Mouse (Mus musculus): ENCODE data around the gene Cyp2b10. TPM values are rescaled to one million over a fixed set of nuclear protein-coding genes. Genes with fewer than 3 reads are reported as not detected.

The Cyp2b10 gene
- polyA plus RNA-seq, 1 experiment from 2014 or later = not detected

DNA sequence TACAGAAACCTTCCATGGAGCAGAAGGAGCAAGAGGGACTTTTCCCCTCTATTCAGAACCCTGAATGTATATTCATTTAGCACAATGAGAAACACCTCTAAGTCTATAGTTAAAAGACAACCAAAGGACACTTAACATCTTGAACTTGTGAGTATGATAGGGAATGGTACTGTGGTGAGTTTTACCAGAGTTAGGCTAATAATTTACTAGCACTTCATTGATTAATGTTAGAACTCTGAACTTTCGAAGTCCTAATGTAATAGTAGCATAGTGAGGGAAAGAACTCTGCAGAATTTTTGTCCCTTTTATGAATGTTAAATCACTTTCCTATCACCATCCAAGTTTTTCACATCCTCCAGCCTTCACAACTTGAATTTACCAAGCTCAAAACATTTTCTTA is 22.0 kb downstream of the Cyp2b10 start:
- WGBS = 91% methylated on average over 1 of the region's 1 CpGs
- H3K27me3 ChIP-seq (replicated peaks; ENCODE audit: low read depth, poor library complexity, severe bottlenecking) = no peaks in the 10 kb centered on the region
- no peaks in the 10 kb centered on the region for H3K9me3 ChIP-seq
- no peak overlapping the region for H3K4me3 ChIP-seq
- no peaks in the 10 kb centered on the region for H3K4me1 ChIP-seq
- no peak overlapping the region for H3K27ac ChIP-seq (replicated peaks)
- H3K36me3 ChIP-seq (replicated peaks) = no peaks in the 10 kb centered on the region
- DNase-seq (ENCODE audit: low spot score) = no peak

DNA sequence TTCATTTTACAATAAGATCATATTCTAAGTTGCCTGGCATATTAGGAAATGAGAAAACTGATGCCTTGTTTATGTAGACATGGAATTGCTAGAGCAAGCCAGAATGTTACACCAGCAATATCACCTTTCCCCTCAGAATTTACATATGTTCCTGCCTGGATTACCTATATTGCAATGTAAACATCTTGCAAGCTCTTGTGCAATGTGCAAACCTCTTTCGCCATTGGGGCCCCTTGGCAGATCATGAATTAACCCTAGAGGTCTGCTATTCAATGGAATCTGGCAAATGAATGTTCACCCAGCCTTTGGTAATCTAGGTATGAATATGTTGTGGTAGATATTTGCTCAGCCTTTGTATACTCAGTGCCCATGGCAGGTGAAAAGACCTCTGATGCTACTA is 47.9 kb downstream of the Cyp2b10 start:
- H3K4me3 ChIP-seq = no peak overlapping the region
- peaks cover 20% of the 10 kb centered on the region for H3K9me3 ChIP-seq
- H3K4me1 ChIP-seq = no peaks in the 10 kb centered on the region
- H3K27me3 ChIP-seq (replicated peaks; ENCODE audit: low read depth, poor library complexity, severe bottlenecking) = no peaks in the 10 kb centered on the region
- no peak overlapping the region for H3K27ac ChIP-seq (replicated peaks)
- WGBS = 87% methylated on average over 1 of the region's 1 CpGs
- no peaks in the 10 kb centered on the region for H3K36me3 ChIP-seq (replicated peaks)
- no peak for DNase-seq (ENCODE audit: low spot score)

Other genes with a start within 250 kb of the Cyp2b10 start
- 54.9 and 59.2 TPM in 2 replicates for gene Bckdha, start 238.6 kb upstream of the Cyp2b10 start, polyA plus RNA-seq (2016; fragmentation: Nextera tagmentation; extraction: Ambion mirVana)
- 93.5 and 101 TPM in 2 replicates for gene Exosc5, start 238.5 kb upstream of the Cyp2b10 start, polyA plus RNA-seq (2016; fragmentation: Nextera tagmentation; extraction: Ambion mirVana)
- 2.6 and 3.6 TPM in 2 replicates for gene Tmem91, start 222.5 kb upstream of the Cyp2b10 start, polyA plus RNA-seq (2016; fragmentation: Nextera tagmentation; extraction: Ambion mirVana)
- 33.5 and 34.1 TPM in 2 replicates for gene B9d2, start 216.8 kb upstream of the Cyp2b10 start, polyA plus RNA-seq (2016; fragmentation: Nextera tagmentation; extraction: Ambion mirVana)
- gene Tgfb1, start 210.6 kb upstream of the Cyp2b10 start, polyA plus RNA-seq (2016; fragmentation: Nextera tagmentation; extraction: Ambion mirVana) = 1.2 and 1.5 TPM in 2 replicates
- gene Ccdc97, start 178.5 kb upstream of the Cyp2b10 start, polyA plus RNA-seq (2016; fragmentation: Nextera tagmentation; extraction: Ambion mirVana) = 31.6 and 33.2 TPM in 2 replicates
- gene Hnrnpul1, start 142.9 kb upstream of the Cyp2b10 start, polyA plus RNA-seq (2016; fragmentation: Nextera tagmentation; extraction: Ambion mirVana) = 60.8 and 62.5 TPM in 2 replicates
- gene Axl, start 108.9 kb upstream of the Cyp2b10 start, polyA plus RNA-seq (2016; fragmentation: Nextera tagmentation; extraction: Ambion mirVana) = 22.1 and 29.7 TPM in 2 replicates
- gene Cyp2s1, start 80.7 kb upstream of the Cyp2b10 start, polyA plus RNA-seq (2016; fragmentation: Nextera tagmentation; extraction: Ambion mirVana) = 2.5 and 2.9 TPM in 2 replicates
- gene Cyp2b13, start 163.9 kb downstream of the Cyp2b10 start, polyA plus RNA-seq (2016; fragmentation: Nextera tagmentation; extraction: Ambion mirVana) = not detected in 2 replicates

Data from embryonic facial prominence, embryonic 10.5 days (tissue).